Mouse (Mus musculus) midbrain, embryonic 14.5 days (tissue): Measurements from ENCODE around the gene Msh5. TPM values are rescaled to one million over a fixed set of nuclear protein-coding genes. Genes with fewer than 3 reads are reported as not detected.

Source experiments
- ATAC-seq: fragments of 200-750 bp; cut with Nextera tagmentation; 2 replicates; pipeline ENCODE4 v1.8.0; 2017; ENCODE audit warnings: moderate number of reproducible peaks, moderate library complexity; ENCODE audit not compliant: low FRiP score, low TSS enrichment
- DNase-seq: peaks from one replicate; pipeline ENCODE4 v3.0.0-alpha.2; 2015
- H3K27ac ChIP-seq: fragments of 300-500 bp; sonication (generic); replicated peaks from 2 replicates; pipeline ENCODE4 v1.5.1; 2014; ENCODE audit warnings: mild to moderate bottlenecking, low read depth, low read length, moderate library complexity
- H3K27me3 ChIP-seq: fragments of 300-500 bp; sonication (generic); 2 replicates; pipeline ENCODE4 v1.6.1; 2014; ENCODE audit warnings: low read length, control low read depth, mixed read lengths; ENCODE audit not compliant: control insufficient read depth, insufficient read depth
- H3K36me3 ChIP-seq: fragments of 300-500 bp; sonication (generic); 2 replicates; pipeline ENCODE4 v1.6.1; 2014; ENCODE audit warnings: low read length, control low read depth; ENCODE audit not compliant: control insufficient read depth, insufficient read depth
- H3K4me1 ChIP-seq: fragments of 300-500 bp; sonication (generic); 2 replicates; pipeline ENCODE4 v1.6.1; 2014; ENCODE audit warnings: mild to moderate bottlenecking, antibody characterized with exemption, low read length, control low read depth; ENCODE audit not compliant: control insufficient read depth, insufficient read depth
- H3K4me2 ChIP-seq: fragments of 300-500 bp; sonication (generic); 2 replicates; pipeline ENCODE4 v1.6.1; 2014; ENCODE audit warnings: mild to moderate bottlenecking, low read length, moderate library complexity
- H3K4me3 ChIP-seq: fragments of 300-500 bp; sonication (generic); replicated peaks from 2 replicates; pipeline ENCODE4 v1.5.1; 2014; ENCODE audit warnings: low read depth, low read length
- H3K9ac ChIP-seq: fragments of 300-500 bp; sonication (generic); replicated peaks from 2 replicates; pipeline ENCODE4 v1.6.1; 2014; ENCODE audit warnings: mild to moderate bottlenecking, low read length, moderate library complexity
- H3K9me3 ChIP-seq: fragments of 300-500 bp; sonication (generic); 2 replicates; pipeline ENCODE4 v1.6.1; 2016; ENCODE audit warnings: low read length, control low read depth, mixed read lengths; ENCODE audit not compliant: control insufficient read depth
- WGBS: fragments of 180-500 bp; shearing (Covaris S2); extraction: QIAGEN DNeasy Blood & Tissue Kit; methylation state at CpG from one replicate; pipeline ENCODE4 v1.1.7; 2014; 5-methylcytosine and 5-hydroxymethylcytosine counted together
- polyA plus RNA-seq: library from polyadenylated mRNA; unstranded; fragments of >200 nt; fragmentation: Nextera tagmentation; extraction: Ambion mirVana; gene quantifications from 2 replicates; pipeline ENCODE4 v1.2.1, GENCODE M21; 2014

Msh5 gene
- polyA plus RNA-seq, 1 experiment from 2014 or later, result 2.8 TPM

DNA sequence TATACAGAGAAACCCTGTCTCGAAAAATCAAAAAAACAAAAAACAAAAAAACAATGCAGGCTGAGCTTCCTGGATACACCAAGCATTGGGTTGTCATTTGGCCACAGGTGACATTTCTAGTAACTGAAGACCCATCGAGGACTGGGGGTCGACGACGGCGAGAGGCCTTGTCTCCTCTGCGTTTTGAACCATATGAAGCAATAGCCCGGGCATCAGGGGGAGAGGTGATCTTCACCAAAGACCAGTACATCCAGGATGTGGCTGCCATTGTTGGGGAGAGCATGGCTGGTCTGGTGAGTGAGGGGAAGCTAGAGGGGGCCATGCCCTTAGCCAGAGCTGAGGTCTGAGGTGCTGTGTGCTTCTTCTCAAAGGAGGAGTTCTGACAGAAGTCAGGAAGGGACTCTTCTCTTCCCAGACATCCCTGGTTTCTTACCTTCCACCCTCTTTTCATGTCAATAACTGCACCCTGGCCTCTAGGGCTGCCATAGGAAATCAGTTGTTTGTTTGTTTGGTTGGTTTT lies 23.9 kb downstream of the Msh5 start:
- Histone ChIP-seq H3K9me3 (no peaks in the 10 kb centered on the region), H3K4me2 (no peak overlapping the region), H3K4me3 (no peak overlapping the region), H3K27ac (no peak overlapping the region), H3K9ac (no peak overlapping the region), H3K27me3 (no peaks in the 10 kb centered on the region), H3K4me1 (peaks cover 3% of the 10 kb centered on the region; the same call in 1 of the 2 replicates), H3K36me3 (no peaks in the 10 kb centered on the region)
- DNase-seq, result no peak
- WGBS, result 94% methylated on average over 8 of the region's 8 CpGs
- no peak for ATAC-seq

DNA sequence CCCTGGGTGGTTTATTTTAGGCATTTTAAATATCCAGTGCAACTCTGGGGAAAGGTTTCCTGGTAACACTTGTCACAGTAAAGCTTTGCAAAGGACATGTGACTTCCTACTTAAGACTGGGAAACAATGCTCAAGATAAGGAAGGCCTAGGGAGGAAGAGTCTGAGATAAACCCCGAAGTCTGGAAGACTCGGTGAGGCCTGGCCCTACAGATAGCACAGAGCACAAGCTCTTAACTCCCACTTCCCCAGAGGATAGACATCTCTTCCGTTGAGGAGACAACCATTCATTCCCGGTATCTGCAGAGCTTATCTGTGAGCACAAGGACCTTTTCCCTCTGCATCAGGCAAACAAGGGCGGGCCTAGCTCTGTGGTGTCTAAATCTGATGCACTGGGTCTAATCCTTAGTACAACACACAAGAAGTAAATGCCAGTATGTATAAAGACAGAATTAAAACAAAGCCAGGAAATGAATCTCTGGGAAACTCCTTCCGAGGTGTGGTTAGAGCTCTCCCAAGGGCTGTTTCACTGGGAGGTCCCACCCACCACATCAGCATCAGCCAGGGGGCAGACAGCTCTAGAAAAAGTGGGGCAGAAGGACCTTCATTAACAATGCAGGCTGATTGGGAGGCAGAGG lies 24.6 kb downstream of the Msh5 start:
- Histone ChIP-seq H3K27ac (0 out of 2 replicates have a peak overlapping the region, but pooled peaks have one; percentile 1), H3K27me3 (no peaks in the 10 kb centered on the region), H3K9me3 (no peaks in the 10 kb centered on the region), H3K9ac (no peak overlapping the region), H3K36me3 (peaks cover 5% of the 10 kb centered on the region; the same call in 1 of the 2 replicates), H3K4me2 (no peak overlapping the region), H3K4me1 (peaks cover 3% of the 10 kb centered on the region; the same call in 1 of the 2 replicates), H3K4me3 (no peak overlapping the region)
- no peak for ATAC-seq
- DNase-seq, result no peak
- WGBS, result 47% methylated on average over 6 of the region's 6 CpGs

GRCm38 (mm10) chr17:35021163-35021808 lies 25.3 kb downstream of the Msh5 start:
- Histone ChIP-seq H3K4me2 (peak overlapping the region; percentile 13), H3K27me3 (no peaks in the 10 kb centered on the region), H3K4me3 (no peak overlapping the region), H3K36me3 (peaks cover 7% of the 10 kb centered on the region; the same call in 1 of the 2 replicates), H3K27ac (0 out of 2 replicates have a peak overlapping the region, but pooled peaks have one; percentile 1), H3K4me1 (peaks cover 3% of the 10 kb centered on the region; the same call in 1 of the 2 replicates), H3K9me3 (no peaks in the 10 kb centered on the region), H3K9ac (no peak overlapping the region)
- 3% methylated on average over 17 of the region's 17 CpGs for WGBS
- ATAC-seq (peak; percentile 44; the same call in 1 of the 2 replicates), DNase-seq (peak; percentile 85)

DNA sequence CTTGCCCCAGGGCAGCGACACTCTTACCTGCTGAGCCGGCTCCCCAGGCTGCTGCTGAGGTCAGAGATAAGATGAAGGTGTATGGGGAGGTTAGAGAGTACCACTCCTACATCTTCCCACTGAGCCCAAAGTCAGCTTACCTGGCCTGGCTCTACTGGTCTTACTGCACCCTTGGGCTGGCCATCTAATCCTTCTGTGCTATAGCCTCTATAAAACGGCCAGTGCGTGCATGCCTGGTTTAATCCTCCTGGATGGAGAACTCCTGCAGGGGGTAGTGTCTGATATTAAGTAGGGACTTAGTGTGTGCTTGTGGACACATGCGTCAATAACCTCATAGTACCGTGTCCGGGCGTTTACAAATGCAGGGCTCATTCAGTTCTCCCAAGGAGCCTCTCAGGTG lies 26.0 kb downstream of the Msh5 start:
- H3K9me3 ChIP-seq, result no peaks in the 10 kb centered on the region
- peaks cover 14% of the 10 kb centered on the region for H3K36me3 ChIP-seq
- peaks cover 3% of the 10 kb centered on the region; the same call in 1 of the 2 replicates for H3K4me1 ChIP-seq
- H3K9ac ChIP-seq, result no peak overlapping the region
- H3K27ac ChIP-seq, result no peak overlapping the region
- DNase-seq (no peak), ATAC-seq (no peak)
- no peak overlapping the region for H3K4me3 ChIP-seq
- H3K27me3 ChIP-seq, result no peaks in the 10 kb centered on the region
- no peak overlapping the region for H3K4me2 ChIP-seq
- 80% methylated on average over 8 of the region's 8 CpGs for WGBS

DNA sequence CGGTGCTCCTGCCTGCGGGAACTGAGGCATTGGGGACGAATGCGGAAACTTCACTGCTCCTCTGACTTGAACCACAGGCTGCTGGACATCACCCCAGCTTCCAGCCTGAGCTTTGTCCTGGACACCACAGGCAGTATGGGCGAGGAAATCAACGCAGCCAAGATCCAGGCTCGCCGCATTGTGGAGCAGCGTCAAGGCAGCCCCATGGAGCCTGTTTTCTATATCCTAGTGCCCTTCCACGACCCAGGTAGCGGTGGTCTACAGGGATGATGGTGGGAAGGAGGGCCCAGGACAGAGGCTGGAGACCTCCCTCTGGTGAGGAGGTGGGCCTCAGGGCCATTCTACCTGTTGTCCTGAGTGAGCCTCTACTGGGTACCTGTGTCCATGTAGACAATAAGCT lies 26.7 kb downstream of the Msh5 start:
- Histone ChIP-seq H3K4me2 (no peak overlapping the region), H3K27me3 (no peaks in the 10 kb centered on the region), H3K9ac (no peak overlapping the region), H3K27ac (no peak overlapping the region), H3K36me3 (peaks cover 21% of the 10 kb centered on the region), H3K4me1 (peaks cover 3% of the 10 kb centered on the region; the same call in 1 of the 2 replicates), H3K9me3 (no peaks in the 10 kb centered on the region), H3K4me3 (no peak overlapping the region)
- ATAC-seq, result no peak
- DNase-seq, result no peak
- 72% methylated on average over 11 of the region's 11 CpGs for WGBS

GRCm38 (mm10) chr17:35018171-35018570 lies 28.4 kb downstream of the Msh5 start:
- no peak overlapping the region for H3K27ac ChIP-seq
- H3K36me3 ChIP-seq, result peaks cover 38% of the 10 kb centered on the region
- no peaks in the 10 kb centered on the region for H3K27me3 ChIP-seq
- H3K9ac ChIP-seq, result no peak overlapping the region
- no peak overlapping the region for H3K4me2 ChIP-seq
- no peak for ATAC-seq
- H3K4me3 ChIP-seq, result no peak overlapping the region
- WGBS, result 70% methylated on average over 3 of the region's 3 CpGs
- H3K4me1 ChIP-seq, result peaks cover 3% of the 10 kb centered on the region; the same call in 1 of the 2 replicates
- no peaks in the 10 kb centered on the region for H3K9me3 ChIP-seq
- no peak for DNase-seq

DNA sequence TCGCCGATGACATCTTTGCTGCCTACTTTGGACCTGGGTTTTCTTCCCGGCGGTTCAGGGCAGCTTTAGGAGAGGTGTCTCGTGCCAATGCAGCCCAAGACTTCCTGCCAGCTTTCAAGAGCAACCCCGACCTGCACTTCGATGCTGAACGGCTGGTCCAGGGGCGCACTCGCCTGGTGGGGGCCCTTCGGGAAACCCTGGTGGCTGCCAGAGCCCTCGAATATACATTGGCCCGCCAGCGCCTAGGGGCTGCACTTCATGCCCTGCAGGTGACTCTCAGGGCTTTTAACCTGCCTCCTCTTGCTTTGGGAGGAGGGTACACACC lies 28.9 kb downstream of the Msh5 start:
- H3K4me3 ChIP-seq, result no peak overlapping the region
- peaks cover 43% of the 10 kb centered on the region for H3K36me3 ChIP-seq
- WGBS, result 77% methylated on average over 14 of the region's 14 CpGs
- H3K4me2 ChIP-seq, result no peak overlapping the region
- no peaks in the 10 kb centered on the region for H3K27me3 ChIP-seq
- H3K4me1 ChIP-seq, result peaks cover 3% of the 10 kb centered on the region; the same call in 1 of the 2 replicates
- DNase-seq (no peak), ATAC-seq (no peak)
- H3K27ac ChIP-seq, result no peak overlapping the region
- no peaks in the 10 kb centered on the region for H3K9me3 ChIP-seq
- no peak overlapping the region for H3K9ac ChIP-seq

DNA sequence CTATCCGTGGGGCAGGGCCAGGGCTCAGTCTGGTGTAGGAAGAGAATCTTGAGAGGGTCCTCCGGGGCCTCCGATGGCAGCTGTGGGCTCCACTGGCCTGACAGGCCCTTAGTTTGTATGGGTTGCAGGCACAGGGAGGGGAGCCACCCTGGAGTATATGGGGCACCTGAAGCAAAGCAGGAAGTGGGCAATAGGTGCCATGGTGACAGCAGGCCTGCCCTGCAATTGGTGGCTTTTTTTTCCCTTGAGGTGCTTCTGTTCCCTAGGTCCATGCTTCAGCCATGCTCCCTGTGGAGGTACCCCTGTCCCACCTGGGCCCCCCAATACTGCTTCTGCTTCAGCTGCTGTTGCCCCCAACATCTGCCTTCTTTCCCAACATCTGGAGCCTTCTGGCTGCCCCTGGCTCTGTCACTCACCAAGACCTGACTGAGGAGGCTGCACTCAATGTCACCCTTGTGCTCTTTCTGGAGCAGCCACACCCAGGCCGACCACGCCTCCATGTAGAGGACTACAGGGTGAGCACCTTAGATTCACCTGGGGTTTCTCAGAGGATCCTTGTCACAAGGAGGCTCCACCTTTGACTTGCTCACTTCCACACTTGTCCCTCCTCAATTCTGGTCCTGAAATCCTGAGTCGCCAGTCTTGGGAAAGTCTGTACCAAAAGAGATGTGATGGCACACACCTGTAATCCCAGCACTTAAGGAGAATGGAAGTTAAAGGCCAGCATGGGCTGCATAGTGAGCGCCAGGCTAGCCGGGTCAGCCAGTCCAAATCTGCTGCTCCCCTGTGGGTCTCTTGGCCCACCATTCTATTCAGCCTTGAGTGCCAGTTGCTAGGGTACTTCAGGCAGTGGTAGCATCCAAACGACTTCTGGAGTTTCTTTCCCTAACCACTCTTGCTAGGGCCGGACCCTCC lies 29.5 kb downstream of the Msh5 start:
- ATAC-seq (no peak), DNase-seq (no peak)
- H3K4me3 ChIP-seq, result no peak overlapping the region
- H3K27ac ChIP-seq, result no peak overlapping the region
- H3K9ac ChIP-seq, result no peak overlapping the region; the same call in 1 of the 2 replicates
- peaks cover 3% of the 10 kb centered on the region; the same call in 1 of the 2 replicates for H3K4me1 ChIP-seq
- 82% methylated on average over 10 of the region's 10 CpGs for WGBS
- no peaks in the 10 kb centered on the region for H3K9me3 ChIP-seq
- peaks cover 49% of the 10 kb centered on the region for H3K36me3 ChIP-seq
- H3K4me2 ChIP-seq, result no peak overlapping the region
- H3K27me3 ChIP-seq, result no peaks in the 10 kb centered on the region
